Mouse (Mus musculus): ENCODE measurements around the gene Tbc1d10c. TPM values are rescaled to one million over a fixed set of nuclear protein-coding genes. Genes with fewer than 3 reads are reported as not detected.

Tbc1d10c gene
- total RNA-seq, 2 experiments from 2014 or later, result 2.1 to 2.4 TPM

GRCm38 (mm10) chr19:4194021-4194724 is 3.1 kb upstream of the Tbc1d10c start:
- intact Hi-C loops (cut with DNase I), result no loop called here

DNA sequence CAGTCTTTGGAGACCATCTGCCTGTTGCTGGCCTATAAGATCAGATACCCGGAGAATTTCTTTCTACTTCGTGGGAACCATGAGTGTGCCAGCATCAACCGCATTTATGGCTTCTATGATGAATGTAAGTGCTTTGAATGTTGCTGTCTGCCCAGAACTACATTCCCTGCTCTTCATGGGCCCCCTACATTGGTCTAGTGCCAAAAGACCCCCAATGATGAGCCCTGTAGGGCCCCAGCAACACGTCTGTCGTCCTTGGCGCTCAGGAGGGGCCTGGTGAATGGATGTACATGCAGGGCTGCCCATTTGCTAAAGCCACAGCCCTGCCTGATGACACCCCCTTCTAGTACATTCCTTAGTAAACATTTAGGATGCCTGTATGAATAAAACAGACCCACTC is 2.0 kb upstream of the Tbc1d10c start:
- no peak for DNase-seq
- intact Hi-C loops (cut with DNase I), result no loop called here

More at GRCm38 (mm10) chr19:4194021-4194724, 3.1 kb upstream of the Tbc1d10c start:
- no peak for DNase-seq

DNA sequence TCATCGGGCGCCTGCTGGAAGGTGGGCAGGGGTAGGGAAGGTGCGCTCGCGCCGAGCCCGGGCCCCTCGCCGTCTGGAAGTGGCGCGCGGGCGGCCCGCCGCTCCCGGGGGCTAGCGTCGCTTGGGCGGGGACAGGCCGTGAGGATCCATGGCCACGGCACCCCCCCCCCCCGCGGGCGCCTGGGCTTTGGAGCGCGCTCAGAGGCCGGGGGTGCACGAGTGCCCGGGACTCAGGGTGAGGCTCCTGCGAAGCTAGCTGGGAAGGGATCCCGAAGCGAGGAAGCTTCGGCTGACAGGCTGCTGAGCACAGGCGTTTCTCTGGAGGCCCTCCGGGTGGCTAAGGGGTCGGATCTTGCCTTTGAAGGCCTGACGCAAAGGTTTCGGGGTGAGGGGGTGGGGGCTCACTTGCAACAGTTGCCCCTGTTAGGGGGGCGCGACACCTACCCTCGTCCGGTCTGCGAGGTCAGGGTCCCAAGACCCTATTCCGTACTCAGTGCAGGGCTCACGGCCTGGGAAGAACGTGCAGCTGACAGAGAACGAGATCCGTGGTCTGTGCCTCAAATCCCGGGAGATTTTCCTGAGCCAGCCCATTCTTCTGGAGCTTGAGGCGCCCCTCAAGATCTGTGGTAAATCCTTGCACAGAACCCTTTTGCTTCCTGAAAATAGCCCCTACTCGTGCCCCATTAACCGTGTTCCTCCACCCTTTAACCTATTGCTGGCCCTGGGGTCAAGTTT is 1.3 kb upstream of the Tbc1d10c start:
- intact Hi-C loops (cut with DNase I), result no loop called here
- DNase-seq, result no peak

DNA sequence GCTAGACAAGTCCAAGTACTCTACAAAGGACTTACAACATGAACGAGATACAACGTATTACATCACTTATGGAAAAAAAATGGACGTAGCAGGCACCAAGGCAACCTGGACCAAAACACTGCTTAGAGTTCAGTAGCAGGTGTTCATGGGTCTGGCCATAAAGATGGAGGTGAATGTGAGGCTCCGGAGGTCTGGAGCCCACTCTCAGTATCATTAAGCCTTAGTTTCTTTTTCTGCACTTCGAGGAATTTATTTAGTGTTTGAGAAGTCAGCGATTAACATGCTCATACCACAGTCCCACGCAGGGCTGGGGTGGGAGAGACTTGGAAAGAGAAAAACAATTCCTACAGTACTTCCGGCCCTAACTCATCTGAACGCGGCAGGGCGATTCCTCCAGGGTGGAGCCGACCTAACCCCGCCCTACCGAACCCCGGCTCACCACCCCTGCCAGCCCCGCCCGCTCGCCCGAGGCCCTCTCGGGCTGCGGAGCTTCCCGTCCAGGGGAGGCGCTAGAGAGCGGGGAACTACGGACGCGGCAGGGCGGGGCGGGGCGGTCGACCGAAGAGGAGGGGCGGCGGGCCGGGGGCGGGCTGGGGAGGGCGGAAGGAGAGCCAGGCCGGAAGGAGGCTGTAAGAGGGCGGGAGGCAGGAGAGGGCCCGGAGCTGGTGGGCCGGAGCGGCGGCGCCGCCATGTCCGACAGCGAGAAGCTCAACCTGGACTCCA is 605 bp upstream of the Tbc1d10c start, which contains the start of gene Ppp1ca:
Ppp1ca (plus strand) TSS at position 538 of the 723 bp plus-strand sequence.
- intact Hi-C loops (cut with DNase I), result no loop called here
- peak; percentile 97 for DNase-seq

- DNase-seq, result no peak
- intact Hi-C loops (cut with DNase I), result no loop called here
Measured at GRCm38 (mm10) chr19:4189051-4189620, 1.9 kb downstream of the Tbc1d10c start.

- DNase-seq, result no peak
- intact Hi-C loops (cut with DNase I), result no loop called here
Measured at GRCm38 (mm10) chr19:4187303-4187702, 3.8 kb downstream of the Tbc1d10c start.

DNA sequence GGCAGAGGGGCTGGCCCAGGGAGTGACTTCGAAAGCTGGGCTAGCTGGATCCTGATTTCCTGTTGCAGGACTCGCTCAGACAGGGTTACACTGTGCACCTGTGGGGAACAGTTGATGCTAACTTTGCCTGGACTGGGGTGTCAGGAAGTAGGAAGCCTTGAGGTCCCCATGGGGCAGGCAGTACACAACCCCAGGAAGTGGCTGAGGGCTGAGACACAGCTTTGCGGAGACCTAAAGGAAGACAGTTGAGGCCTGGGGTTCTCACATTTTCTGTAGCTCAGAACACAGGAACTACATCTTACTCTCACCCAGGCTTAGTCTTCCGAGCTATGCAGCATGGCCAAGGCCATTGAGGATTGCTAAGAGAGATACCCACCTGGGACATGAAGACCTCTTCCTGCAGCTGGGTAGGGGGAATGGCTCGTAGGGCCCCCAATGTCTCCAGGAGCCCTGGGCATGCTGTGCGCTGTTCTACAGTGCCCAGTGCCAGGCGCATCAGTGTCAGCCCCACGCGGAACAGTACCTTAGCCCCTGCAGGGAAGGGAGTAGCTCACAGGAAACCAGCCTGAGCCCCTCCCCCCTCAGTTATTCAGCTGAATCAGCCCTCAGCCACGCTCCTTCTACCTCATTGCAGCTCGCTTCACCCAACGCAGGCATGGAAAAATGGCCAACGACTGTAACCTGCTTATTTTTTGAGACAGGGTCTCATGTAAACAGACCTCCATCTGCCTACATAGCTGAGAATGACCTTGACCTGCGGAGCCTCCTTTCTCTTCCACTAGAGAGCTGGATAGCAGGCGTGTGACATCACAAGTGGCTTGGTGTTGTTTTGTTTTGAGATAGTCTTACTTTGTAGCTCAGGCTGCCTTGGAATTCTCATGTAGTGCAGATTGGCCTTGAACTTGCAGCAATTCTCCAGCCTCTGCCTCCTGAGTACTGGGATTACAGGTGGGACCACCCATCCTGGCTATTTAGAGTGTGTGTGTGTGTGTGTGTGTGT is 5.8 kb downstream of the Tbc1d10c start:
- intact Hi-C loops (cut with DNase I), result no loop called here
- no peak for DNase-seq

DNA sequence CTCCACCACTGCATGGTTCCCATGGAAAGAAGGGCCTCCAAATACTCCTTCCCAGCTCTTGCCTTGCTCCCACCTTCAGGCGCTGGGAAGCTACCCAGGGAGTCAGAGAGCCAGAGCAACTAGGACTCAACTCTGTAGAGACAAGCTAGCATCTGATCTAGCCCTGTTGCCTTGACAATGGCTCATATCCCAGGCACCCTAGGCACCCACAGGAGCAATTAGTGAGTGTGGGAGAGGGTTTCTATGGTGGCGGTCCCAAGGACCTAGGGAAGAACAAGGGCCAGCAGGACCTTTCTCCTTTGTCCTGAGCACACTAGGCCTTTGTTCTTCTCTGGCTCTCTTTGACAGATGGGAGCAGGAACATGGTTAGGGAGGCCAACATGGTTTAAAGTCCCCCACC is 7.4 kb downstream of the Tbc1d10c start:
- intact Hi-C loops (cut with DNase I), result no loop called here
- no peak for DNase-seq

- DNase-seq, result no peak
- intact Hi-C loops (cut with DNase I), result no loop called here
Measured at GRCm38 (mm10) chr19:4181892-4182291, 9.2 kb downstream of the Tbc1d10c start.

DNA sequence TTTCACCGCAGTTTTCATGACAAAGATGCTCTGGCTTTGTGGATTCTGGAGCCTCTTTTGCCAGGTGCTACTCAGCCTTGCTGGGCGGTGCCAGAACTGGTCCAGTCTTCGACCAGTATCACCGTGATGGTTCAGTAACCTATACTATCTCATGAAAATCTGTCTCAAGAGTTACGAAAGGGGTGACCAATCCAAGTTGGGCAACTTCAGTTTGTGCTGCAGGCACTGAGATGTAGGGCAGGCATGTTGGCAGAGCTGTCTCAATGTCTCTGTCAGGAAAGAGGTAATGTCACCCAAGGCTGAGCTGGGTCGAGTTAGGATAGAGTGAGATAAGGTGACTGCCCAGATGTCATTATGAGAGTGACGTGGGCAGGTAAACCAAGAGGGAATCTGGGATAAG is 10.7 kb downstream of the Tbc1d10c start:
- no peak for DNase-seq
- intact Hi-C loops (cut with DNase I), result no loop called here

GRCm38 (mm10) chr19:4175368-4175947 is 15.6 kb downstream of the Tbc1d10c start, which contains the start of gene Carns1:
Carns1 (minus strand) TSS chr19:4175479.
- intact Hi-C loops (cut with DNase I), result no loop called here
- DNase-seq, result no peak

GRCm38 (mm10) chr19:4172925-4173324 is 18.2 kb downstream of the Tbc1d10c start:
- intact Hi-C loops (cut with DNase I), result no loop called here

DNA sequence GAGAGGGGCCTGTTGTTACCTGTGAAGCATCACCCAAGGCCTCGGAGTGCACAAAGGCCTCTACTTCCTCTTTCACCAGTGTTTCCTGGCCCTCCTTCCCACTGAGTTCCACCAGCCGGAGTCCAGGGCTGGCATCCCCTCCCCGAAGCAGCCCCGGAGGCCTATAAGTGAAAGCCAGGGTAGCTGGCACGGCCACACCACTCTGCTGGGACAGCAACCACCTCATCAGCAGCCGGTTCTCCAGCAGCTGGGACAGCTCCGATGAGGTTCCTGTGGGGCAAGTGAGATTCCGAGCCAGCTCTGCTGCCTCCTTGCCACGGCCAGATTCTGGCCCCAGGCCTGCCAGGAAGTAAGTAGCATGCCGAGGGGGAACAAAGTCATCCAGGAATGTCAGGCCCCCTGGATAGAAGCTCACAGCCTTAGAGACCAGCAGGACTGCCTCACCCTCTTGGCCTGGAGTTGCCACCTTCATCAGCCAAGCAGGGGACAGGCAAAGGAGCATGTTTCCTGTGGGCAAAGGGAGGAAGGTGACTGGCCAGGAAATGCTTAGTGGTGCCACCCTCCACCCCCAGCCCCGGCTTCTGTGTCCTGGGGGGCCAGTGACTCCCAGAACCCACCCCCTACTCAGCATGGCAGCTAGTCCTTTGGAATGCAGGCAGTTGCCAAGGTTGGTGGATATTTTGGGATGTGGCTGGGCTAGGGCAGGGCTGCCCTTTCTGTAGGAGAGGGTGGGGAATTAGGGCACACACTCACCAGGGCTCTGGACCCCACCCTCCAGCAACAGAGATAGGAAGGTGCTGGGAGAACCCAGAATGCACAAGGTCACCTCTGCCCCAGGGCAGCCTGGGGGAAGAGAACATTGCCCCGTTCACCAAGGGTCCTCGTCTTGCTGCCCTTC is 19.4 kb downstream of the Tbc1d10c start:
- DNase-seq, result peak; percentile 46
- intact Hi-C loops (cut with DNase I), result no loop called here

More at GRCm38 (mm10) chr19:4172925-4173324, 18.2 kb downstream of the Tbc1d10c start:
- no peak for DNase-seq

DNA sequence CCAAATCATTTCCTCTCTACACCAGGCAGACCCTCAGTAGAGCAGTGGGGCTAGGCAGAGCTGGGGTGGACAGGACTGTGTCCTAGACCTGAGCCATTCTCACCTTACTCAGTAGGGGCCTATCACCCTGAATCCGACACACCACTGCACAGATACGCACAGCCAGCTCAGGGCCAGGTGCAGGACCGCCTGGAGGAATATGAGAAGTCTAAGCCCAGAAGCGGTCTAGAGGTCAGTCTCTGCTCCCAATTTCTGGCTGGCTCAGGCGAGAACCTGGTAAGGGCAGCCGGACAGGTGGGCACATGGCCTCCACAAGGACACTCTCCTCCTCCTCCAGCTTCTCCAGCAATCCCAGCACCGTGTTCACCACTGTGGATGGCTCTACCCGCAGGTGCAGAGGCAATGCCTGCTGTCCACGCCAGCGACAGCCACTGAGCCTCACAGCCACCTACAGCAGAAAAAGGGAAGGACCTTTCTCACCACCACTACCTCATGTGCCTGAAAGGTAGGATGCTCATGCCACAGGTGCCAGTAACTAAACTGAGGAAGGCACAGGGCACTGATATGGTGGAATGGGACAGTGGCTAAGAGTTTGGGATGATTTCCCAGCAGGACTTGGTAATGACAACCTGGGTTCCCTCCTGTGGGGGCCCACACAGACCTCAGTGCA is 20.2 kb downstream of the Tbc1d10c start:
- DNase-seq, result no peak
- intact Hi-C loops (cut with DNase I), result no loop called here

DNA sequence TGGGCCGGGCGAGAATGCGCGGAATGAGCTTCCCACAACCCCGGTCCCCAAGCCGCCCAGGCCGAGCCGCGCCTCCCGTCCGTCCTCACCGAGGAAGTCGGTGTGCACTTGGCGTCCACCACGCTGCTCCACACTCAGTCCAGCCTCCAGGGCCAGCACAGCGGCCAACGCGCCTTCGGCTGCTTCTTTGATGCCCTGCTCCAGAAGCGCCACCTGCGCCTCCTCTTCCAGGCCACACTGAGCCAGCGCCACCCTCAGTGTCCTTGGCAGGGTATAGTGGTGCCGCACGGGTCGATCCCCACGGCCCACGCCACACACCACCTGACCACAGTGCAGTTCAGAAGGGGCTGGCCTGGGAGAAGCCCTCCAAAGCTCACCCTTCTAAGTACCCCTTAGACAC is 21.3 kb downstream of the Tbc1d10c start:
- DNase-seq, result peak; percentile 64
- intact Hi-C loops (cut with DNase I), result no loop called here

GRCm38 (mm10) chr19:4169378-4169784 is 21.7 kb downstream of the Tbc1d10c start:
- intact Hi-C loops (cut with DNase I), result no loop called here

GRCm38 (mm10) chr19:4166678-4167476 is 24.2 kb downstream of the Tbc1d10c start:
- intact Hi-C loops (cut with DNase I), result no loop called here
- DNase-seq, result peak; percentile 45

More at GRCm38 (mm10) chr19:4169378-4169784, 21.7 kb downstream of the Tbc1d10c start:
- DNase-seq, result peak; percentile 100

Data from left cerebral cortex, postnatal 4 days (tissue).